Mouse (Mus musculus): ENCODE data around the gene Sirt7. TPM values are rescaled to one million over a fixed set of nuclear protein-coding genes. Genes with fewer than 3 reads are reported as not detected.
"Not testable (repeated sequence)": the region's sequence is repeated elsewhere in the genome, so short reads cannot be mapped to it uniquely, and the experiment has no call there.

Sirt7 gene
- total RNA-seq, 2 experiments from 2014 or later: 37.5 to 40.6 TPM

GRCm38 (mm10) chr11:120603545-120603944, 21.5 kb downstream of the Sirt7 start:
- DNase-seq (ENCODE audit: extremely low spot score in 1 of 2, low spot score in 2 of 2): no peak
- intact Hi-C loops (cut with DNase I): no loop called here

- intact Hi-C loops (cut with DNase I): no loop called here
- no peak for DNase-seq (ENCODE audit: extremely low spot score in 1 of 2, low spot score in 2 of 2)
Observed at GRCm38 (mm10) chr11:120600716-120601115, 24.3 kb downstream of the Sirt7 start.

- intact Hi-C loops (cut with DNase I): no loop called here
Observed at GRCm38 (mm10) chr11:120598990-120599549, 26.0 kb downstream of the Sirt7 start.

DNA sequence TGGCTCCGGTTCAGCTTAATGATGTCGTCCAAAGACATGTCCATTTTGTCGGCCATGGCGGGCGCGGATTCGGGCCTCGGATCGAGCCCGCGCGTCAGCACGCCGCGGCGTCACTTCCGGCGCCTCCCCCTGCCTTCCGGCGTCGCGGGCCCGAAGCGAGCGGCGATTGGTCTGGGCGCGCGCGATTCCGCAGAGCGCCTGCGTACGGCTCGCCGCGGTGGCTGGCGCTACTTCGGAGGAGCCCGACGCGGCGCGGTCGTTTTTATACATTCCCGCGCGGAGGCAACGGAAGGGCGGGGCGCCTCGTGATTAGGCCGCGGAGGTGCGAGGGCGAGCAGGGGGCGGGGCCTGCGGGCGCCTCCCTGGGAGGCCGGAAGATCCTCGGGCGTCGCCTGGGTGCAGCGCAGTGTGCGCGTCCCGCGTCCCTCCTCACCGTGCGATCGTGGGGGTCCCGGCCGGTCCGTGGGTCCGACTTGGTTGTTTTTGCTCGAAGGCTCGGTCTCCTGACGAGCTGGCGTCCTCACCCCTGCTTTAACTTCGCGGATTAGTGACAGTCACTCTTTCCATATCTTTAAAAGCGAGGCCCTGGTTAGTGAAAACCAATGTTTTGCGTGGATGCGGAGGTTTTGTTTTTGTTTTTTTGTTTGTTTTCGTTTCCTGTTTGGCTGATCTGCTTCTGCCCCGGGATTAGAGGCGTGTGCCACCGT, 26.6 kb downstream of the Sirt7 start, which contains the start of the genes Alyref and Anapc11:
Alyref (minus strand) TSS at position 83 of the 707 bp plus-strand sequence.
Anapc11 (plus strand) TSS at position 139 of the 707 bp plus-strand sequence.
- DNase-seq (ENCODE audit: extremely low spot score in 1 of 2, low spot score in 2 of 2): peak; percentile 89 to 97
- intact Hi-C loops (cut with DNase I): no loop called here

More at GRCm38 (mm10) chr11:120598990-120599549, 26.0 kb downstream of the Sirt7 start:
- DNase-seq (ENCODE audit: extremely low spot score in 1 of 2, low spot score in 2 of 2): no peak

GRCm38 (mm10) chr11:120597240-120598235, 27.5 kb downstream of the Sirt7 start:
- intact Hi-C loops (cut with DNase I): no loop called here

GRCm38 (mm10) chr11:120588531-120588930, 36.5 kb downstream of the Sirt7 start:
- no peak for DNase-seq (ENCODE audit: extremely low spot score in 1 of 2, low spot score in 2 of 2)
- intact Hi-C loops (cut with DNase I): no loop called here

More at GRCm38 (mm10) chr11:120597240-120598235, 27.5 kb downstream of the Sirt7 start:
- DNase-seq (ENCODE audit: extremely low spot score in 1 of 2, low spot score in 2 of 2): peak in 1 of 2 experiments; percentile 49

DNA sequence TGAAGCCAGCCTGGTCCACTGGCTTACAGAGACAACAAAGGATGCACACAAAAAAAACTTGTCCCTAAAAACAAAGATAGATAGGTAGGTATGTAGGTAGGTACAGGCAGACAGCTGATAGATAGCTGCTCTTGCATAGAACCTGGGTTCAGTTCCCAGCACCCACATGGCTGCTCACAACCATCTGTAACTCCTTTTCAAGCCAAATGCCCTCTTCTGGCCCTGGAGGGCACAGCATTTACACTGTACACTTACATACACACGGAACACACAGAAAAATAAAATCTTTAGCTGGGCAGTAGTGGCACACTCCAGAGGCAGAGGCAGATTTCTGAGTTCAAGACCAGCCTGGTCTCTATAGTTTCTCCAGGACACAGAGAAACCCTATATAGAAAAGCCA, 41.1 kb downstream of the Sirt7 start:
- intact Hi-C loops (cut with DNase I): no loop called here

DNA sequence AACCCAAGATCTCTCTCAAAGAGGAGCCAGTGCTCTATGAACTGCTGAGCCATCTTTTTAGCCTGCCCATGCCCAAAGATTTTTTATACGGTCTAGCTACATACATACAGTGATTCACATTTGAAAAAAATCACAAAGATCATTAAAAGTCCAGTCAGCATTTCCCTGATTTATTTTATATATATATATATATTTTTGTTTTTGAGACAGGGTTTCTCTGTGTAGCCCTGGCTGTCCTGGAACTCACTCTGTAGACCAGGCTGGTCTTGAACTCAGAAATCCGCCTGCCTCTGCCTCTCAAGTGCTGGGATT, 42.1 kb downstream of the Sirt7 start:
- intact Hi-C loops (cut with DNase I); DNase-seq (ENCODE audit: extremely low spot score in 1 of 2, low spot score in 2 of 2): not testable (repeated sequence)

More for the DNA sequence above, 41.1 kb downstream of the Sirt7 start:
- no peak for DNase-seq (ENCODE audit: extremely low spot score in 1 of 2, low spot score in 2 of 2)

GRCm38 (mm10) chr11:120582268-120582981, 42.6 kb downstream of the Sirt7 start:
- DNase-seq (ENCODE audit: extremely low spot score in 1 of 2, low spot score in 2 of 2): no peak
- intact Hi-C loops (cut with DNase I): no loop called here

DNA sequence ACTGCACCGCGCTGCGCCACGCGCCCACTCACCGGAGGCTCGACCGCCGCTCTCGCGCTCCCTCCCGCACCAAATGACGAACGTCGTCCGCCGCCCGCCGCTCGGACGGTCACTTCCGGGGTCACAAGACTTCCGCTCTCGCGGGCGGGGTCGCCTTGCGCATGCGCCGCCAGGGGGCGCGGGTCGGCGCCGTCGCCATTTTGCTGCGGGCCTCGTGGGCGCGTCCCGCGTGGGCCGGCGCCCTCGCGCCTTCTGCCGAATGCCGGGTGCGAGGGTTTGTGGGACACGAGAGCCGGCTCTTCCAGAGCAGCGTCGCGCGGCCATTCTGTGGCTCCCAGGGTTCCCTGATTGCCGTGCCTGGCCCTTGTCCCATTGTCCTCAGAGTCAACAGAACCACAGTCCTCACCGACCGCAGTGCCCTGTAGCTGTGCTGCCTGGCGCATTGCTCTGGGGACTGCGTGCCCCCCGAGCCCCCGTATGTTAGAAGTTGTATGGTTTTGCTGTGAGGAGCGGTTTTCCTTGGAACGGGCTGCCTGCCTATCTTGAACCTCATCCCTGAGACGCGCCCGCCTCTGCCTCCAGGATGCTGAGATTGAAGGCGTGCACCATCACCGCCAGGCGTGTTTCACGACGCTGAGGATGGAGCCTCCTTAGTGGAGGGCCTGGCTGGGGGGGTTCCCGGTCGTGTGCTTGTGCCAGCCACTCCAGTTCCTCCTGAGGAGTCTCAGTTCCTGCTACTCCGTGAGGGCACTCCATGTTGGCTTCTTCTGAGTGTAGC, 43.4 kb downstream of the Sirt7 start, which contains the start of gene Arhgdia:
Arhgdia (minus strand) TSS at position 135 of the 778 bp plus-strand sequence.
- DNase-seq (ENCODE audit: extremely low spot score in 1 of 2, low spot score in 2 of 2): peak; percentile 84 to 94
- intact Hi-C loops (cut with DNase I): no loop called here

DNA sequence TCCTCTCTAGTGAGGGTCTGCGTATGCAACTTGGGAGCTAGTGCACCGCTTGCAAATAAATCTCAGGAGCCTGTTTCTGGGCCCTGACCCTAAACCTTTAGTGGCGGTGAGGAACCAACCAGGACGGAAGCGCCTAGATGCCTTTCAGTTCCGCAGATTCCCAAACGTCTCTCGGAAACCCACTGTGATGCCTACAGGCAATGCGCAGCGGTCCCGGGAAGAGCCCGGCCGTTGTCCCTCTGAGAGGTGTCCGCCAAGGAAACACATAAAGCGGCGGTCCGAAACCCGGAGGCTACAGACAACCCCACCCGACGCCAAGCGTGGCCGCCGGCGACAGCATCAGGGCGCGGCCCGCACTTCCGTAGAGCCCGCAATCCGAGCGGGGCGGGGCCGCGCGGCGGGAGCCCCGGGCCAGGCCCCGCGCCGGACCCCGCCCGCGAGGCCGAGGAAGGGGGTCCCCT, 44.1 kb downstream of the Sirt7 start:
- DNase-seq (ENCODE audit: extremely low spot score in 1 of 2, low spot score in 2 of 2): peak in 1 of 2 experiments; percentile 70
- intact Hi-C loops (cut with DNase I): no loop called here

DNA sequence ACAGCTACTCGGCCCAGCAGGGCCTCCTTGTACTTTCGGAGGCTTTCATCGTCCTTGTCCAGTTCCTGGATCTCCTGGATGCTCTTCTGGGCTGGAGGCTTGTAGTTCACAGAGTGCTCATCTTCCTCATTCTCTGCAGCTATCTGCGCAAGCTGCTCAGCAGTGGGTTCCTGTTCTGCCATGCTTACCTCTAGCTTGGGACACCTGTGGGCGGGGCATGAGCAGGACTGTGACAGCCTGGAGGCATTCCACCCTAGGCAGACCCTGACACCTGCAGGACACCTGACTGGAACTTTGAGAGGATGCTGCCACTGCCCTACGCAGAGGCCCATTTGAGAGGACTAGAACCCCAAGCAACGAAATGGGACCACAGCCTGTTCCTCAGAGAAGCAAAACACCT, 44.9 kb downstream of the Sirt7 start:
- DNase-seq (ENCODE audit: extremely low spot score in 1 of 2, low spot score in 2 of 2): no peak
- intact Hi-C loops (cut with DNase I): no loop called here

- intact Hi-C loops (cut with DNase I): no loop called here
- peak in 1 of 2 experiments; percentile 78 for DNase-seq (ENCODE audit: extremely low spot score in 1 of 2, low spot score in 2 of 2)
Observed at GRCm38 (mm10) chr11:120579316-120580107, 45.5 kb downstream of the Sirt7 start.

DNA sequence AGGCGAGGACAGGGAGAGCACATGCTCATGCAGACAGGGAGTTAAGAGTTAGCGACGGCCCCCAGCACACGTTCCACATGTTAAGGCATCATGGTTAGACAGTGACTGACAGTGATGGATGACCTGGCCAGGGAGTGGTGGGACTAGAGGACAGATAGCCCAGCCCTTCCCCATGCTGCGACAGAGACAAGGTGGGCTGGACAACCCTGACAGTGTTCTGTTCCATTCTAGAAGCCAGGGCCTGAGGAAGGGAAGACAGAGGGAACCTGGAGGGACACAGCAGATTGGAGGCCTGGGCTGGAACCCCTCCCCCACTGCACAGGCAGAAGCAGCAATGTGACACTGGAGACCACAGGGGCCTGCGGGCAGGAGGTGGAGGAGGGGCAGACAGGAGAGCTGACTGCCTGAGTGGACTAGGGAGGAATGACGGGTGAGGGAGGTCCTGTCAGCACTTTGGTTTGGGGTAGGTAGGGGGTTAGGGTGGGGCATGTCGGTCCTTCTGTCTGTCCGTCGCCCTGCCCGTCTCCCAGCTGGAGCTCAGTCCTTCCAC, 46.3 kb downstream of the Sirt7 start:
- intact Hi-C loops (cut with DNase I): no loop called here
- peak in 1 of 2 experiments; percentile 57 for DNase-seq (ENCODE audit: extremely low spot score in 1 of 2, low spot score in 2 of 2)

- intact Hi-C loops (cut with DNase I): no loop called here
- DNase-seq (ENCODE audit: extremely low spot score in 1 of 2, low spot score in 2 of 2): peak in 1 of 2 experiments; percentile 30
Observed at GRCm38 (mm10) chr11:120578024-120578693, 46.9 kb downstream of the Sirt7 start.

All from left cerebral cortex, postnatal 10 days (tissue).